Mouse (Mus musculus): ENCODE data around the gene Ntrk3.

The Ntrk3 gene

DNA sequence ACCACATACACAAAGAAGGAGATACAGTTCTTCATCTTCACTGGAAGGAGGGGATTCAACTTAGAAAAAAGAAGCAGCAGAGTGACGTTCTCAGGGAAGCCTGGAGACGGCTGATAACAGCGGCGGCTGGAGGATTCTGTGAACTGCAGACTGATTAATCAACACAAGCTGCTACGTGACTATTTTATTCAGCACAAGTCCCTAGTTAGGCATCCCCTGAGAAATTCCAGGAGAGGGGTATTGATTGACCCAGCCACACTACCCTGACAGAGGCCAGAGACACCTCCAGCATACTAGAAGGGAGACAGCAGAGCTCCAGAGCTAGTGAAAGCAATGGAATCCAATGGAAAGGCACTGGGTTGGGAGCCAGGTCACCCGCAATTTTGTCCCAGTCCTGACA is 516.1 kb downstream of the Ntrk3 start:
- no peak for DNase-seq (ENCODE audit: low spot score in 2 of 2)

DNA sequence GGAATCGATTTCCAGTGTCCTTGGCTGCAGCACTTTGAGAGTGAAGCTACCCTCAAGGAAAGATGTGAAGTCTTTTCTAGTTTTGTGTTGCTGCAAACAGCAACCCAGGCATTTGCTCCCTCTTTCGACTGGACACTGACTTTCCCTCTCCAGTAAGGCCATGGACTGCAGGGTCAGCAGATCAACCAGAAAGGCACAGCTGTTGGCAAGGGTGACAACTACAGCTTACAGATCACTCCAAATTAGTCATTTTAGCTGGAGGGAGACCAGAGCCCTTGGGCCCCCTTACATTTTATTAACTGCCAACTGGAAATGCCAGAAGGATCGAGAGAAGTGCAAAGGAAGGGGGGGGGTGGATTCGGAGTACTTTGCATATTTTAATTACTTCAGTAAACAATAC is 516.9 kb downstream of the Ntrk3 start:
- DNase-seq (ENCODE audit: low spot score in 2 of 2): no peak

DNA sequence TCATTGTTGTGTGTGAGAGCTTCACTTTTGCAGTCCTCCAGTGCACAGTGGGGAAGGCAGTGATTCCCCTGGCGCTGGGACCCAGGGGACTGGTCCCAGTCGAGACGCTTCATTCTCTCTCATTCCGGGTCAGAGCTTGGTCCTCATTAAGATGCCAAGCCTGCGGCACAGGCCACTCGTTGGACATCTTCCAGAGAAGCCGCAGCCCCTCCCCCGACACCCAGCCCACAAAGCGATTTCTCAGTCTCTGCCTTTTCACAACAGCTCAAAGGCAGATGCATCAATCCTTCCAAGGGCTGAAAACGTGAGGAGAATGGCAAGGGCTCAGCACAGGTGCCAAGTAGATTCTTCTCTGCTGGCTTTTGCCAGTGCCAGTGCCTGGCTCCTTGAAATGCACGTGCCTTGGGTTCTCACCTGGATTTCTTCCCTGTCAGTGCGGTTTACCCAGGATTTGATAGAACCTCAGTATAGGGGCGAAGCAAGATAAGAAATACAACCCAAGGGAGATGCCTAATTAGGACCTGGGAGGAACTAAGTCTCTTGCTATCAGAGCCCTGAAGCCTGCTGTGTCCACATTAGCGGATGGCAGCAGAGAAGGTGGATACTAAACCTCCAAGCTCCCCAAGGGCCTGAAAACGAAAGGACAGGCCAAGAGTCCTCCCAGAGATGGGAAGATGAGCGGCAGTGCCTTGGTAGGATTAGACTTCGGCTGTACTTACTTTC is 546.7 kb downstream of the Ntrk3 start:
- peak in 1 of 2 experiments; percentile 52 for DNase-seq (ENCODE audit: low spot score in 2 of 2)

DNA sequence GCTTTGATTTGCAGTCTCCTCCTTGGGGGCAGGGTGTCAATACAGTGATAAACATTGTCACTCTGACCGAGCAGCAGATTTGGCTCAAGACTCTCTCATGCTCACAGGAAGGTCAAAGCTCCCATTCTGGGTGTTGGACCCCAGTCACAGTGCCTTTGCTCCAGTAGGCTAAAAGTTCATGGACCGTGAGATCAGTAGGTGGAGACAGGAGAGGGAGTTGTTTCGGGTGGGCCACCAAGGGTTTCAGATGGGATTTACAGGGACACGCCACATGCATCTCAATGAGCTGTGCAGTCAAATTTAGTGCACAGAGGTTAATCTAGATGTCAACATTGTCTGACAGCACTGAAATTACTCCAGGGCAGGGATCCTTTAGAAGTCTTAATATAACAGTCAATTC is 552.2 kb downstream of the Ntrk3 start:
- no peak for DNase-seq (ENCODE audit: low spot score in 2 of 2)

DNA sequence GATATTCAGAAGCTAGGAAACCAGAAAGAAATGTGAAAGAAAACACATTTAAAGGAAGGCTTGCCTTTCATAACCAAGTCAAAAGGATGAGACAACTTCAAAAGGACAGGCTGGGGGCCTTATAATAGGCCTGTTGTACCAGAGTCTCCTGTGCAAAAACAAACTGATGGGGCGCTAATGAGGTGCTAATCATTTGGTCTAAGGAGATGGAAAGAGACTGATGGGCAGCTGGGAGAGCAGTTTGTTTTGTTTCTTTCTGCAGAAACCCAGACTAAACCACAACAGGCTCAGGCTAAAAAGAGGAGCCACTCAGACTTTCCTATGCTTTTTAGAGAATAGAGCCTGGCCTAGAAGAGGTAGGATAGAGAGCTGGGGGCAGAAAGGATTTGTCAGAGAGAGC is 554.4 kb downstream of the Ntrk3 start:
- no peak for DNase-seq (ENCODE audit: low spot score in 2 of 2)

DNA sequence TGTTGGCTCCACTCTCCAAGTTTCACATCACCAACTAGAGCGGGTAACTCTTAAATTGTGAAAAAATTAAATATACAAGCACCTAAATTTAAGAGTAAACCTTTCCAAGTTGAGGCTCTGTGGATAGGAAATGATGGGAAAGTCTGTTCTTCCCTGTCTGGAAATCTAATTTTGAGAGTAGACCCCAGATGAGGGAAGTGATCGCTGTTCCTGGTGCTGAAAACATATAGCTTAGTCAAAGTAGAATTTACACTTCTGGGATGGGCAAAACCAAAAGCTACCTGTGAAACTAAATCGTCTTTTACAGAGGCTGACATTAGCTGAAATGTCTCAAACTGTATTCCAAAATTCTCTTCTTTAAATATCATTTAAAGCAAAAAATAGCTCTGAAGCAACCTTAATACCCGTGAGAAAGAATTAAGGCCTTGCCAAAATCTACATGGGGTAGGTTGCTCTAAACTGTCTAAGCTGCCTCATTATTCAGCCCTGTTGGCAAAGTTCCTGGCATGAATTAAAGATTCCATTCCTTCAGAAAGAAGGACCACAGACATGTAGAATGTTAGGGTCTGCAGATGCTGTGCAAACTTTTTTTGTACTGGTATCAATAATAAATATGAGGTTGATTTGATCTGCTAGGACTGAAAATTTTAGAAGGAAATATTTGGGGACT is 557.7 kb downstream of the Ntrk3 start:
- no peak for DNase-seq (ENCODE audit: low spot score in 2 of 2)

DNA sequence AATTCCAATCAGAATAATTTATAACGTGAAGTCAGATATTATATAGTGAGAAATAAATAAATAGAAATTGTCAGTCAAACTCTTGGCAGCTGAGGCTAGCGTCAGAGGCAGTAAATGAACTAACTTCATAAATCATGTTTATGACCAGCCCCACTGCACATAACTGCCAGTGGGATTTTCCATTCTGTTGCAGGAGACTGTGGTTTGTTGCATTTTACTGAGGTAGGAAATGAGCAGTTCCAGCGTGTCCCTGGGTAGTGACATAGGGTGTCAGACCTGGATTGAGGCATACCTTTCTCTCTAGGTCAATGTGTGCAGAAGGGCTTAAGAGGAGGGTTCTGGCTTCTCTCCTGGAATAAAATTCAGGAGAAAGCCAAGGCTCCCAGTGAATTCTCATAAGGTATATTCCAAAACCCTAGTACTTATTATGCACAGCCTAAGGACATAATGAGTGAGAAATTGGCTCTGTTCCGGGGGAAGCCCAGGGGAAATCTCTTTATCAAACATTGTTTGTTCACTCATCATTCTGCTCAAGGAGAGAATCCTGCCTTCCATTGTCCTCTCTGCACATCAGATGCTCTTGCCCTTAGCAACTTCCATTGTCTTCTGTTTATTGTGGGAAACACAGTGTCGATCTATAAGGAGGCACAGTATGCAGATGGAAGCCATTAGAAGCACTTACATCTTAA is 565.4 kb downstream of the Ntrk3 start:
- DNase-seq (ENCODE audit: low spot score in 2 of 2): no peak

DNA sequence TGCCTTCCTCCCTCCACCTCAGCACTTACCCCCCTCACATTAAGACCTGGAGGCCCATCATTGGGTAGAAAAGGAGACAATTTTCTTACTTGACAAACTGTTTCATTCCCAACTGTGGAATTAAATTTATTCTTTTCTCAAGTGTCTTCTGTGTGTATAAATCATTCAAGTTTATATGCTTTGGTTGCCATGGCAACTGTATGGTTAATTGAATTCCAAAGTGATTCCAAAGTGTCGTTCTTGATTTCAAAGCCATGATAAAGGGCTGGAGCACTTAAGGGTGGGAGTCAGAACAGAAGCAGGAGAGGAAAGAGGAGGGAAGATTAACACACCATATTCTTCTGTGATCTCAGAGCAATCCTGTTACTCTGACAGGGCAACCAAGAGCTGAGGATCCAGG is 572.3 kb downstream of the Ntrk3 start:
- DNase-seq (ENCODE audit: low spot score in 2 of 2): no peak

DNA sequence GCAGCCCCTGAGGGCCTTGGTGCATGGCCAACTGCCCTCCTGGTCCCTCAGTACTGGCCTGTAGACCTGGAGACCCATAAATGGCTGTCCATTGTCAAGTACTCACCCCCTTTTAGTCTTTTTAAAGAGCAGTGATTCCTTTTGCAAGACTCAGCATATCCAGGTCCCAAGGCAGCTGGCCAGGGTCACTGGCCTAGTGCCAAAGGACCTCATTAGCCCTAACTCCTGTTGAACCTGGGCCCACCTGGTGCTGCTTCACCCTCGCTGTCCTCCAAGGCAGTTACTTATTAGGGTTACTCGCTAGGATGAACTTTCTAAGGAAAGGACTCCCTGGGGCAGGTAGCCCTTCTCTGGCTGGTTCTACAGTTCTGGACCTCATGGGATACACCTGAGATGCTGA is 579.9 kb downstream of the Ntrk3 start:
- DNase-seq (ENCODE audit: low spot score in 2 of 2): no peak

DNA sequence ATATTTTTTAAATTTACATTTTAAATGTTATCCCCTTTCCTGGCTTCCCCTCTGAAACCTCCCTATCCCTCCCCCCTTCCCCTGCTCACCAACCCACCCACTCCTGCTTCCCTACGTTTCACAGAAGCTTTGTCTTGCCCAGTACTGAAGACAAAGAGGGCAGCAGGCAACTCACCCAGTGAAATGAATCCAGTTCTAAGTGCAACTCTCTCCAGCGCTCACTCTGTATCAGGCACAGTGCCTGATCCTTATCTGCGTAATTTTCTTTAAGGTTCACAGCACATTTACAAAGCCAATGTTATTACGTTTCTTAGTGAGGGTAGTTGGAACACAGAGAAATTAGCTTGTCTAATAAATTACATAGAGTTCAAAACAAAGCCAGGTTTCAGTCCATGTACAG is 592.6 kb downstream of the Ntrk3 start:
- no peak for DNase-seq (ENCODE audit: low spot score in 2 of 2)

DNA sequence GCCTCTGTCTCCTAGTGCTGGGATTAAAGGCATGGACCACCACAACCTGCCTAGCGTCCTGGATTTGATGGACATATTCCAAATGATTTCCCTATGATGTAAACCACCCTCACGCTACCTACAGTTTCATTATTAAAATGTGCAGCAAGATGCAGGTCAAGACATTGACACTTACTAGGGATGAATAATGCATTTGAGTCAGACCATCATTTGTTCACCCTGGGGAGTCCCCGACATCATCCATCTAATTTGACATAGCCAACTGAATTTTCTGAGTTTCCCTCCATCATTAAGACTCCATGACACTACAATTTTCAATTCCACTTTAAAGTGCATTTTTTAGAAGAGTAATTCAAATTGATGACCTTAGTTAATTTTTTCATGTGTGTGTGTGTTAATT is 593.0 kb downstream of the Ntrk3 start:
- no peak for DNase-seq (ENCODE audit: low spot score in 2 of 2)

DNA sequence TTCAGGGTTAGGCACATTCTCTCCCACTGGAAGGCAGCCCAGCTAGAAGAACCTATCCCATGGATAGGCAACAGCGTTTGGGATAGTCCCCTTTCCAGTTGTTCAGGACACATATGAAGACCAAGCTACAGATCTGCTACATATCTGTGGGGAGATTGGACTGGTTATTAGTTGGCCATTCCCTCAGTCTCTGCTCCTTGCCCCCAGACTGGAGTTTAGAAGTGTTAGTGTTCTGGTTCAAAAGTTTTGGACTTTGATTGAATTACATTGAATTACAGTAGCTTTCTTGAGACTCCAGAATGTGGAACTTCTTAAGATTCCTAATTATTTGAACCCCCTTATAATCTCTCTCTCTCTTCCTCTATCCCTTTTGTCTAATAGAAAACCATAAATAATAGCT is 607.8 kb downstream of the Ntrk3 start:
- DNase-seq (ENCODE audit: low spot score in 2 of 2): no peak
